Mouse (Mus musculus) T-helper 17 cell (primary cell): ENCODE measurements around the gene Ctps.
"Not testable (repeated sequence)": the region's sequence is repeated elsewhere in the genome, so short reads cannot be mapped to it uniquely, and the experiment has no call there.

Experiments
- in situ Hi-C, 2 experiments: fragments of 300-600 bp; cut with MboI, MseI; formaldehyde crosslinking; loops; 1 replicate in 1 of 2; 2 replicates in 1 of 2; pipeline ENCODE4 v1.15.1; 2025; ENCODE audit warnings: high pct_unique_total_duplicates in 2 of 2

Gene Ctps

DNA sequence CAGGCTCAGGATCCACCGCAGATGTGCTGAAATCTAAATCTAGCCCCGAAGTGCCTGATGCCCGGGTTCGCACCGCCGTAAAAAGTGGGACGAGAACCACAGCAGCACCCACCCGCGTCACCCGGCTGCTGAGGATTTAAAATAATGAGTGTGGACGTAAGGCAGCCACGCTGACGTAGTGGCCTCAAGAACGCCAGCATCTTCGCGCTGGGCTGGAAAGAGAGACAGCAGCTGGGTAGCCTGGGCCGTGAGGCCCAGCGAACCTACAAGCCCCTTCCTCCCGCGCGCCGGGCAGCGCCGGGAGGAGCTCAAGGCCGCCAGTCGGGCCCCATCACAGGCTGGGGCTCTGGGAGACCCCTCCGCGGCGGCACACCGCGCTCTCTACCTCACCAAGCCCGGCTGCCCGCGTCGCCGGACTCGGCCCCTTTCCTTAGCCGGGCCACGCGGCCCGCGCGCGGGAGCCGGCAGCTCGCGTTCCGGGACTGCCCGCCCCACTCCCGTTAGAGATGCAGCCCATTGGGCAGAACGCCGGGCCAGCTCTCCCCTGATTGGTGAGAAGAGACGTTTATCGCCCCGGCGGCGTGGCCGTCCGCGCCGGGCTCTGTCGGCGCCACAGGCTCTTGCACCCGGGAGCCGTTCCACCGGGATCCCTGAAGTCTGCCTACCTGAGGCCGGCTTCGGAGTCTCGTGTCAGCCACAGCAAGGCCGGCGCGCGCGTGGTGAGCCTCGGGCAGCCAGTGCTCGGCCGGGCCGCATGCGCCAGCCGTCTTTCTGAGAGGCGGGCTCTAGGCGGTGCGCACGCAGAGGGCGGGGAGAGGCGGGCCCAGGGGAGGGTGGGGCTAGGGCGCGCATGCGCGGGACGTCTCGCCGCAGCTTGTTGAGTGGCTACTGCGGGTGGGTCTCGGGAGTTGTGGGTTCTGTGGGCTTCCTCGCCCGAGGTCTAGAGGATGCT lies at the start of gene Ctps:
TSS of gene Ctps (minus strand) at position 791 of the 952 bp plus-strand sequence.
- in situ Hi-C loops = no loop called here

DNA sequence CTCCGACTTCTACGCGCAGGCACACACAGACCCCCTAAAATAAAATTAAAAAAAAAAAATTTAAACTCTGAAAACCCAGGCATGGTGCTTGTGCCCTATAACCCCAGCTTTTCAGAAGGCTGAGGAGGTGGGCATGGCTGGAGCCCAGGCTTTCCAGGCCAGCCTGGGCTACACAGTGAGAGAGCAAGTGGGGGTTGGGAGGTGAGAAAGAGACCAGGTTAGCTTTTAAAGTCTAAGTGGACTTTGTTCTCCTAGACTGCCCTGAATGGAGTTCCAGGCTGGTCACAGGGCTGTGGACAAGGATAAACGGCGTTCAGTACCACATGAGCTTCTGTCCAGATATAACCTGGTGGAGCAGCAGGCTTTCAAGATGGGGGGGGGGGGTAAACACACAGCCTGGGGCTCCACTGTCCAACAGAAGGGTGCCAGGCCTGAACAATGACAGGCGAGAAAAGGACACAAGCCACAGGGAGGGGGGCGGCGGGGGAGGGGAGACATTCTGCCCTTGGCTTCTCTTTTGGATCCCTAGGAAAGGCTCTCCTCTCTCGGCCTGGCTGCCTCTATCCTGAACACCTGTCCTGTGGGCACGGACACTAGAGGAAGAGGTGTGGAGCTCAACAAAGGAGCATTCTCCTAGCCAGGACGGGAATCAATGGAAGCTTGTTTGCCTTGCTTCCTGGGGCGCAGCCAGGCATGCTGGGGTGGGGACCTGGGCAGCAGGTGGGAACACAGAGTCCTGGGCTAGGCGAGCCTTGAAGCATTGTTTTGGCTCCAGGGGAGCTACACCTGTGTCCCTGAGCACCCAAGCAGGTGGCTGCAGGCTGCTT lies 46.3 kb upstream of the Ctps start:
- in situ Hi-C loops = no loop called here

DNA sequence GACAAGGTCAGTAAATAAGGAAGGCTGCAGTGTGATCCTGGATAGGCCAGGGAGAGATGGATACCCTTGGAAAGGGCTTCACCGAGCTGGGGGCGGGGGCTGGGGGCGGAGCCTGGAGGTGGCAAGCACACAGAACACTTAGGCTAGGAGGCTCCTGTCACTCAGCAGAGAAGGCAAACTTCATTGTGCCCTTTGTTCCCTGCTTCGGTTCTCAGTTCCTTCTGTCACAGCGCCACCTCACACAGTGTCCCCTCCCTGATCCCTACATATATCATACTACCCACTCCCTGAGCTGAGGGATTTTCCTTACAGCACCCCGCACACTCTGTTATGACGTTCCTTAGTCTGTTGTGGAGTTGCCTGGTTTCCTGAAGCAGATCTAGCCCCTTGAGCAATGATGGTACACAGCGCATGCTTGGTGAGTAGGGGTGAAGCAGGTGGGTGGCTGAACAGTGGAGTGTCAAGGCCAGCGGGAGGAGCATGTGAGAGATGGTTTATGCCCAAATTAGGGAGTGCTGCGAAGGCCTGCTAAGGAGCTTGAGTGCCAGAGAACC lies 45.5 kb upstream of the Ctps start:
- in situ Hi-C loops = no loop called here

DNA sequence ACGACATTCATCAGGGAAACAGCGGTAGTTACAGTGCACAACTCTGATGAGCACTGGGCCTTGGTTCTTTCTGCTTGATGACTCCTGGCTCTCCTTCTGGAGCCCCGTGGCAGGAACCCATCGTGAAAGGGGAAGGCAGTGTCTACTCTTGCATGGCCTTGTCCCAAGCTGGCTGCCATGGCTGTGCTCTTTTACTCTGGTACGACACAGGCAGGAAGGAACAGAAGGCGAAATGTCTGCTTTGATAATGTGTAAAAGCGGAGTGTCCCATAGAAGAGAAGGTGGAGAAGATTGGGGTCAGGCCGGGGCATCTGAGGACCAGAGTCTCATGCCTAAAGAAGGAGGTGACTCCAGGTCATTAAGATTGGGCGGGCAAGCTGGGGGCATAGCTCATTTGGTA lies 44.6 kb upstream of the Ctps start:
- in situ Hi-C loops = no loop called here

DNA sequence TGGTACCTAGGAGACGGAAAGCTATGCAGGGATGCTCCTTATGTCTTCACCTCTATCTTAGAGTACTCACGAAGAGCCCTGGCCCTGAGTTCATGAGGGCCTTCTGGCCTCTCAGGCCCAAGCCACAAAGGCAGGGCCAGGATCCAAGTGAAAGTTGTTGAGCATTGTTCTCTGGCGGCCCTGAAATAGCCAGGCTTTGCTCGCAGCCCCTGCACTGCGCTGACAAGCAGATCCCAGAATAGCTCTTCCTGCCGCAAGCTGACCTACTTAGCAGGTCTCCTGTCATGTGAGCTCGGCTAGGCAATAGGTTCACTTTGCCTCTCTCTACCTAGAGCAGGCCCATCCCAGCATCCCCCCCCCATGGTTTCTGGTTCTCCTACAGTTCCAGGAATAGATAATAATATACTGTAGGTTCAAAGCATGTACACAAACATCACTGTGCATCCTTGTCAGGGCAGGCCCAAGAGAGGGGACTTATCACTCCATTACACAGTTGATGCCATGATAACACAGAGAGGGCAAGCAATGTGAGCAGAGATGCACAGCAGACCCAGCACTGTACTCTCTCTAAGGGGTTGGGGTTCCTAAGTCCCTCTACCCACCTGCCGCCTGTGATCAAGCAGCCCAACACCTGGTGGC lies 43.7 kb upstream of the Ctps start:
- in situ Hi-C loops = no loop called here

DNA sequence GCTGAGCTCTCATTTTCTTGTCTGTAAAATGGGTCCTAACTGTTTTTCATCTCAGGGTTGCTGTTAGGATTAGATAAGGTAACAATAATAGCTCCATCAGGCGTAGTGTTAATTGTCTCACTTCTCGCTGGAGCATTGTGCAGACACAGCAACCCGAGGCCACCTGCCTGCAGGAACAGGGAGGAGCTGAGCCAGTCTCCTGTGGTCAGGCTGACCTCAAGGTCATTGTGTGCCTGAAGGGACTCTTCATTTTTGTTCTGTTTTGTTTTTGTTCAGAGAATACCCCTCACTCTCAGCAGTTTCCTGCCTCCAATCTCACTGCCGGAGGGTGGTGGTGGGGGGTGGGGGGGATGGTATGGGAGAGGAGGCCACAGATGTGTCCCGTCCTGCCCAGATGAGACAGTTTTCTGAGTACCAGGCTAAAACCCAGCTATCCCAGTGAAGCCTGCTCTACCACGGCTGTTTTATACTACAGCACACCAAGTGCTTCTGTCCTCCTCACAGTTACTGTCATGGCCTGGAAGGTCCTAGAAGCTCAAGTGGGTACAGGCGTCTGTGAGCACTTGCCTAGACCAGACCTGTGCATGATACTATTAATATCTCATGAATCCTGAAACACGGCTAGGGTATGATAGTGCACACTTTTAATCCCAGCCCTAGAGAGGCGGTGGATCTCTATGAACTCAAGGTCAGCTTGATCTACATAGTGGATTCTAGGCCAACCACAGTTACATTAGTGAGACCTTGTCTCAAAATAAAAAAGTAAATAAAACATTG lies 42.4 kb upstream of the Ctps start:
- in situ Hi-C loops = no loop called here

DNA sequence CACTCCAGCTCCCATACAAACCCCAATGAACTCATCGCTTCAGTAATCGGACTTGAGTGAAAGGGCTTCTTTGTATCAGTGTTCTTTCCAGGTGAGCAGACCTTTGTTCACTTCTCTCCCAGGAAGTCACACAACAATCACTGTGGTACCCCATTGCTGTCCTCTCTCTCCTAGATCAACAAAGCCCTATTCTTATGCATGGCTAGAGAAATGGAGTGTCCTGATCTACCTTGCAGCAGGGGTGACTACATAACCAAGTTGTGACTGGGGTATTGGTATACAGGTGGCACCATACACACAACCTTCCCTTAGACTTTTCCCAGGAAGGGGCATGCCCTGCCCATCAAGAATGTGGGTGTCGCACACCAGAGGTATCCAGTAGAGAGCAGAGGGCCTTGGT lies 40.9 kb upstream of the Ctps start:
- in situ Hi-C loops = no loop called here

DNA sequence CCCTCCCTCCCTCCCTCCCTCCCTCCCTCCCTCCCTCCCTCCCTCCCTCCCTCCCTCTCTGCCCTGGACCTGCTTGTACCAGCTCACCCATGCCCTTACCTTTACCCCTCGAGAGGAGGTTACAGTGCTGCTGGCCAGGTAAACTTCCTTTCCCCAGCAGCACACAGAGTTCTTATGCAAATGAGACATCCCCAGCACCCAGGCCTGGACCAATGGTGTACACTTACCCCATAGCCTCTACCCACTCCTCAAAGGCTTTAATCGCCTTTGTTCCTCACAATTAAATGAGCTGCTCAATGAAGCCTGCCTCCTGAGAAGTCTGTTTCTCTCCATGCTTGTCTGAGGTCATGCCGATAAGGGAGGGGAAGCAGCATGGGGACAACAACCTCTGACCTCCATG lies 36.9 kb upstream of the Ctps start:
- in situ Hi-C loops = no loop called here

DNA sequence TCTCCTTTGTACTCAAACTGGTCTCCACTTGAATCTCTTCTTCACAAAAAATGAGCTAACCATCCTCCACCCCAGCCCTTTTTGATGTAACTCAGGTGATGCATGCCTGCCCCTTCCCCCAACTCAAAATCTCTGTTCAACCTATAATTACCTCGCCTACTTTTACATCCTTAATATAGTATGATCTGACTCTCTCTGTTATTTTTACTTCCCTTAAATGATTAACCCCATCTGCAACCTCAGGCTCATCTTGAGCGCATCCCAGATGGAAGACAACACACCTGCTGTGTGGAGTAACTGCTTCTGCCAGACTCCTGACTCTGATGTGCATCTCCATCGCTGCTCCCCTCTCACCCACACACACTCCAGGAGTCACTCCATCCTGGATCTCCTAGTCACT lies 32.6 kb upstream of the Ctps start:
- in situ Hi-C loops = no loop called here

DNA sequence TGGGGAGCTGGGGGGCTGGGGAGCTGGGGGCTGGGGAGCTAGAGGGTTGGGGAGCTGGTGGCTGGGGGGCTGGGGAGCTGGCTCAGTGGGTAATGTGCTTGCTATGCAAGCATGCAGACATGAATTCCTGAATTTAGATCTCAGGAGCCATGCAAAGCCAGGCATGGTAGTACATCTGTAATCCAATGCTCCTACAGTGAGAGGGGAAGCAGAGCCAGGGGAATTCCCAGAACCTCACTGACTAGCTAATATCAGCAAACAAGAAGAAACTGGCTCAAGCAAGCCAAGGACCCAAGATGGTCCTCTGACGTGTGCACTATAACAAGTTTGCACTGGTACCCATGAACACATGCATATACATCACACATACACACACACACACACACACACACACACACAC lies 31.7 kb upstream of the Ctps start:
- in situ Hi-C loops = no loop called here

DNA sequence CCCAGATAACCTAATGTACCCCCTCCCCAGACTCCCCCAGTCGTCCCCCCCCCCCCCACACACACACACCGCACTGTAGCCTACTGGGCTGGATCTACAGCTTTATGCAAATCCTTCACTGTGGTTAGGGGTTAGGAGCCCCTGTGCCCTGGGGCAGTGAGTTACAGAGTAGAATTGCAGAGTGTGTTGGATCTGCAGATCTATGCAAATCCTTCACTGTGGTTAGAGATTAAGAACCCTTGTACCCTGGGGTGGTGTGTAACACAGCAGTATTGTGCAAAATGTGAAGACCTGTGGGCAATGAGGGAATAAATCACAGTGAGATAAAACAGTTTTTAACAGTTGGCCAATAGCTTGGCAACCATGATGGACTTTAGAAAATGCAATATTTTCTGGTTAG lies 28.8 kb upstream of the Ctps start:
- in situ Hi-C loops = no loop called here

DNA sequence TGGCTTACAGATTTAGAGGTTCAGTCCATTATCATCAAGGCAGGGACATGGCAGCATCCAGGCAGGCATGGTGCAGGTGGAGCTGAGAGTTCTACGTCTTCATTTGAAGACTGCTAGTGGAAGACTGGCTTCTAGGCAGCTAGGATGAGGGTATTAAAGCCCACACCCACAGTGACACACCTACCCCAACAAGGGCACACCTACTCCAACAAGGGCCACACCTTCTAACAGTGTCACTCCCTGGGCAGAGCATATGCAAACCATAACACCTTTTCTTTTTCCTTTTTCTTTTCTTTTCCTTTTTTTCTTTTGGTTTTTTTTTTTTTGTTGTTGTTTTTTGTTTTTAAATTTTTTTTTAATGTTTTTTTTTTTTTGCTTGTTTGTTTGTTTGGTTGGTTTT lies 26.1 kb upstream of the Ctps start:
- in situ Hi-C loops = not testable (repeated sequence)

DNA sequence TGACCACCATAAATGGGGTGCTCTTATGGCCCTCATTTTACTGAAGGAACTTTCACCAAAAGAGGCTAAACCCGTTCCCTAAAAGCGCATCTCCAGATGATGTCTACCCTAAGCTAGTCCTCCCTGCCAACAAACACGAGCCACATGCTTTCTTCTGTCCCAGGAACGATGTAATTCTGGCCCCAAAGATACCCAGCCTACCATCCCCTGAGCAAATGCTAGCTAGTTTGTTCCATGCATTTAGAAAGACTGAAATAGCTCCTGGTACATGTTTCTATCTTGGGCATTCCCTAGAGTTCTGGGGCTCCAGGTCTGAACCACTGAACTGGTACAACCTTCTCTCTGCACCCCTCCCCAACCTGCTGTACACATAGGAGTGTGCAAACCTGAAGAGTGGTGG lies 20.9 kb upstream of the Ctps start:
- in situ Hi-C loops = loop anchor here (5.0 kb wide), 2 partner anchors 91 to 296 kb away; no protein-coding TSS in a partner anchor

DNA sequence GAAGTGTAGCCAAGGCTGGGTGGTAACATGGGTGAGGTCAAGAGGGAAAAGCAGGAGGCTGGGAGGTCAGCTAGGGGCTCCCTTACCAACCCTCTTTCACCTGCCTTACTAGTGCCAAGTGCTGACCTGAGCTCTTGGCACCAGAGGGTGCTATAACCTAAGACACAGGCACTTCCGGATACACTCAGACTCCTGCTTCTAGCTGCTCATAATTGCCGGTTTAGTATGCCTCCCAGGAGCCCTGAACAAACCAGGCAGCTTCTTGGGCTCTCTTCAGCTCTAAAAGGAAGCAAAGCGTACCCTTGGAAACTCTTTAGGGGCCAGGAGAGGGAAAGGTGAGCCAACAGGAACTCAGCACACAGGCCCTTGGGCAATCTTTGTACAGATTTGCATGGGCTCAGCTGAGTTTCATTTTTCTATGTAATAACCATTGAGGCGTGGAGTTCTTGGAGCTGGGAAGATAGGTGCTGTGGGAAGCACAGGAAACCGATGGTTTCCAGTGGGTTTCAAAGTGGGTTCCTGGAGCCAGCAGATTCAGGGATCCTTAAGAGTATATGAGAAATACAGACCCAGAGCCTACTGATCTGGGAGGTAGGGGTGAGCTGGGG lies 19.8 kb upstream of the Ctps start:
- in situ Hi-C loops = loop anchor here (5.0 to 10.0 kb wide), 3 partner anchors 92 to 297 kb away; no protein-coding TSS in a partner anchor

DNA sequence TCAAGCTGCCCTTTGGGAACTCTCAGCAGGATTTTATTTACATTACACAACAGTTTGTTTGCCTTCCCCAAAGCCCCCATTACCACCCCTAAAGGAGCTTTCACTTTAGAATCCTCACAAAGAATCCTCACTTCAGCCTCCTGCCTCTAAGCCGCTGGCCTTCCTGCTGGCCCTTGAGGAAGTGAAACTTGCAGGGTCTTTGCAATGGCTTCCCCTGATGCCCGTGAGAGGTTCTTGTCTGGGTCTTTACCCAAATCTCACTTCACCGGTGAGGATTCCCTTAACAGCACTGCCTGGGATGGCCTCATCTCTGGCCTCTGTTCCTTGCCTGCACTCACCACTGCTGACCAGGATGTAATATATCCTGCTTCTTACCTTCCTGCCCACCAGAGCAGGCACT lies 19.0 kb upstream of the Ctps start:
- in situ Hi-C loops = loop anchor here in 1 of 2 experiments (10.0 kb wide), 1 partner anchor 166 kb away; no protein-coding TSS in a partner anchor

DNA sequence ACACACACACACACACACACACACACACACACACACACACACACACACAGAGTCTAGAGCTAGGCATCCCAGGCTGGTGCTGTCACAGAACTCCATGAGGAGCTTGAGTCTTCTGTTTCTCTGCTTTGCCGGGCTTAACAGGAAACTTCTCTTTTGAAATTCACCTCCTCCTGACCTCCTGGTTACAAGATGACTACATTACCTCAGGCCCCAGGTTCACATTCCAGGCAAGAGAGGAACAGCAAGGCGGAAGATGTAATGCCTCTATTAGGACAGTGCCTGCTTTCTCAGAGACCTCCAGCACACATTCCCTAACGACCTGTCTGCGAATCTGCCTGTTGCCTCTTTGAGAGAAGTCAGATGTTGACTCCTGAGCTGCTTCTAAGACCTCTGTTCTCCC lies 18.4 kb upstream of the Ctps start, which contains the start of gene Gm8439:
TSS of gene Gm8439 (plus strand) at position 301 of the 400 bp plus-strand sequence.
- in situ Hi-C loops = loop anchor here in 1 of 2 experiments (10.0 kb wide), 1 partner anchor 166 kb away; no protein-coding TSS in a partner anchor

DNA sequence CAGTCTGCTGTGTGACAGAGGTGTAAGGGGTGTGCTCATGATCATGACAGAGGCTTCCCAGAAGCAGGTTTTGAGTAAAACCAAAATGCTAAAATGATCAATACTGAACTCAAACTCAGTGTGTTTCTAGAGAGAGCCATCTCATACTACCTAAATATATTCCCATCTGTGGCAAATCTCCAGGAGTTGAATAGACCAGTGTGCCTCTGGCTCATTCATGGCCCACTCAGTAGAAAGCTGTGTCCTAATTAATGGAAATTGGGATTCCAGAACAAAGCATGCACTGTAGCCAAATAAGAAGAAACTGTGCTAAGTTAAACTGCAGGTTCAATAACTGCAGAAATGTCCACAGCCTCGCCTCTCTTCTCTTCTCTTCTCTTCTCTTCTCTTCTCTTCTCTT lies 16.9 kb upstream of the Ctps start:
- in situ Hi-C loops = loop anchor here in 1 of 2 experiments (10.0 kb wide), 1 partner anchor 168 kb away; no protein-coding TSS in a partner anchor

DNA sequence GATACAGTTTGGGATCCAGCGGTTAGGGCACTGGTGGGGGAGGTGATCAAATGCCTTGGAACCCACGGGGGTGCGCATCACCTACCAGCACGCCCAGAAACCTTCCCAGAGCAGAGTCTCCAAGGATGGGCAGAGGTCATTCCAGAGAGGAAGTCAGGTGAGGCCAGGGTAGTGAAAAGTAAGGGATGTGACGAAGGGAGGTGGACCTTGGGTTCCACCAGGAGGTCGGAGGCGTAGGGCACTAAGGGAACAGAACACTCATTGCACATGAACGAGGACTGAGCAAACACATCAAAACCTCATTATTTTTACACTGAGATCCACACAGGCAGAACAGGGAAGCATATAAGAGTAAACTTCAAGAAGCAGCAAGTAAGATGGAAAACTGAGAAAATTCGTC lies 11.6 kb upstream of the Ctps start:
- in situ Hi-C loops = loop anchor here in 1 of 2 experiments (10.0 kb wide), 1 partner anchor 173 kb away; no protein-coding TSS in a partner anchor

DNA sequence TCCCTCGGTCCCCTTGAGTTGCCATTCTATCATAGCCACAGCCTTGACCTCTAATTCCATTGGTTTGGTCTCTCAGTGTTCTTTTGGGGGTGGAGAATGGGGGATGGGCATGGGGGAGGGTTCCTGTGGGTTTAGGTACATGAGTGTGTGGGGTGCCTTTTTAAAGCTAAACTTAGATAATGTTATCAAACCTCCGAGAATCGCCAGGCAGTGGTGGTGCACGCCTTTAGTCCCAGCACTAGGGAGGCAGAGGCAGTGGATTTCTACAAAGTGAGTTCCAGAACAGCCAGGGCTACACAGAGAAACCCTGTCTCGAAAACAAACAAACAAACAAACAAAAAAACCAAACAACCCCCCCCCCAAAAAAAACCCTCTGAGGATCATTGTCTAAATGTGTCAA lies 10.8 kb upstream of the Ctps start:
- in situ Hi-C loops = loop anchor here in 1 of 2 experiments (10.0 kb wide), 1 partner anchor 174 kb away; no protein-coding TSS in a partner anchor

DNA sequence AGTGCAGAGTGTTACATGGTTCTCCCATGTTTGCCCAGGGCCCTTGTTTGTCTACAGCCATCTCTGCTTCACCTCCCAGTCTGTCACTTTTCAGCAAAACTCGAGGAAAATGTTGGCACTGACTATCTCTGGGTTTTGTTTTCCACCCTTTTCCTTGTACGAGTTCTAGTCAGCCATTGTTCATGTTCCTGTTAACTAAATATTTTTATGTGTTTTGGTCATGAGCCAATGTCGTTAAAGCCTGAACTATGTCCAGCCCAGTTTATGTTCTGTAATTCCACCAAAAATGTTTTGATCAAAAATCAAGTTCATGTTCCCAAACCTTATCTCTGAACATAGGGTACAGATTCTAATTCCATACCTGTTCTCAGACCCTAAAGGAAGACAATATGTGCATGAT lies 1.6 kb upstream of the Ctps start:
- in situ Hi-C loops = no loop called here
